Mouse (Mus musculus) kidney, postnatal 0 days (tissue): Measurements from ENCODE around the gene Gm10974. TPM values are rescaled to one million over a fixed set of nuclear protein-coding genes. Genes with fewer than 3 reads are reported as not detected.

Experiments used
- ATAC-seq: fragments of 200-750 bp; cut with Nextera tagmentation; replicated peaks from 2 replicates; pipeline ENCODE4 v1.8.0; 2017; ENCODE audit warnings: low read depth, moderate number of reproducible peaks, moderate TSS enrichment, moderate library complexity; ENCODE audit not compliant: low FRiP score
- DNase-seq: peaks from one replicate; pipeline ENCODE4 v3.0.0-alpha.2; 2016; ENCODE audit warnings: low spot score
- H3K27ac ChIP-seq: fragments of 300-500 bp; sonication (generic); 2 replicates; pipeline ENCODE4 v1.5.1; 2014; ENCODE audit warnings: mild to moderate bottlenecking
- H3K27me3 ChIP-seq: fragments of 300-500 bp; sonication (generic); 2 replicates; pipeline ENCODE4 v1.6.1; 2014; ENCODE audit warnings: low read length, mixed read lengths; ENCODE audit not compliant: insufficient read depth
- H3K36me3 ChIP-seq: fragments of 300-500 bp; sonication (generic); 2 replicates; pipeline ENCODE4 v1.6.1; 2014; ENCODE audit warnings: low read length, mixed read lengths; ENCODE audit not compliant: insufficient read depth
- H3K4me1 ChIP-seq: fragments of 300-500 bp; sonication (generic); replicated peaks from 2 replicates; pipeline ENCODE4 v1.6.1; 2014; ENCODE audit warnings: antibody characterized with exemption, low read length, mixed read lengths; ENCODE audit not compliant: insufficient read depth
- H3K4me2 ChIP-seq: fragments of 300-500 bp; sonication (generic); 2 replicates; pipeline ENCODE4 v1.6.1; 2014; ENCODE audit warnings: mild to moderate bottlenecking, low read length, moderate library complexity, mixed read lengths
- H3K4me3 ChIP-seq: fragments of 300-500 bp; sonication (generic); replicated peaks from 2 replicates; pipeline ENCODE4 v1.5.1; 2014; ENCODE audit warnings: low read depth, low read length
- H3K9ac ChIP-seq: fragments of 300-500 bp; sonication (generic); 2 replicates; pipeline ENCODE4 v1.6.1; 2014; ENCODE audit warnings: low read depth, low read length
- H3K9me3 ChIP-seq: fragments of 300-500 bp; sonication (generic); replicated peaks from 2 replicates; pipeline ENCODE4 v1.6.1; 2016; ENCODE audit warnings: low read length, inconsistent platforms, mixed read lengths
- CTCF ChIP-seq: IDR thresholded peaks from 2 replicates; pipeline ENCODE4 v1.5.1; 2016; ENCODE audit warnings: antibody characterized with exemption, low read depth, mild to moderate bottlenecking, moderate library complexity
- WGBS: fragments of 180-500 bp; shearing (Covaris S2); extraction: QIAGEN DNeasy Blood & Tissue Kit; methylation state at CpG from one replicate; pipeline ENCODE4 v1.1.7; 2014; 5-methylcytosine and 5-hydroxymethylcytosine counted together
- polyA plus RNA-seq: library from polyadenylated mRNA; unstranded; fragments of >200 nt; fragmentation: Nextera tagmentation; extraction: Ambion mirVana; gene quantifications from 2 replicates; pipeline ENCODE4 v1.2.1, GENCODE M21; 2015

Gene Gm10974
- polyA plus RNA-seq, 1 experiment from 2014 or later: not detected

- no peaks in the 10 kb centered on the region for H3K27me3 ChIP-seq
- WGBS: 78% methylated on average over 9 of the region's 9 CpGs
- no peak for ATAC-seq
- H3K9ac ChIP-seq: no peak overlapping the region
- no peaks in the 10 kb centered on the region for H3K4me1 ChIP-seq
- H3K36me3 ChIP-seq: peaks cover 5% of the 10 kb centered on the region; the same call in 1 of the 2 replicates
- H3K4me3 ChIP-seq: no peak overlapping the region
- no peak for DNase-seq
- H3K27ac ChIP-seq: no peak overlapping the region
- no peak overlapping the region for H3K4me2 ChIP-seq
- no peaks in the 10 kb centered on the region for H3K9me3 ChIP-seq
- no peak for TF ChIP-seq CTCF
Measured at GRCm38 (mm10) chr7:66330610-66331009, 35.1 kb upstream of the Gm10974 start.

GRCm38 (mm10) chr7:66332340-66332739 is 33.4 kb upstream of the Gm10974 start:
- peaks cover 5% of the 10 kb centered on the region; the same call in 1 of the 2 replicates for H3K36me3 ChIP-seq
- no peak overlapping the region for H3K4me3 ChIP-seq
- TF ChIP-seq CTCF: no peak
- ATAC-seq (no peak), DNase-seq (no peak)
- no peak overlapping the region for H3K4me2 ChIP-seq
- no peaks in the 10 kb centered on the region for H3K9me3 ChIP-seq
- no peaks in the 10 kb centered on the region for H3K27me3 ChIP-seq
- H3K4me1 ChIP-seq: no peaks in the 10 kb centered on the region
- H3K27ac ChIP-seq: no peak overlapping the region
- WGBS: 85% methylated on average over 8 of the region's 8 CpGs
- H3K9ac ChIP-seq: no peak overlapping the region

GRCm38 (mm10) chr7:66333906-66334500 is 31.7 kb upstream of the Gm10974 start:
- H3K4me2 ChIP-seq: no peak overlapping the region
- no peak overlapping the region for H3K27ac ChIP-seq
- H3K27me3 ChIP-seq: no peaks in the 10 kb centered on the region
- ATAC-seq (no peak), DNase-seq (no peak)
- no peaks in the 10 kb centered on the region for H3K4me1 ChIP-seq
- peaks cover 5% of the 10 kb centered on the region; the same call in 1 of the 2 replicates for H3K36me3 ChIP-seq
- WGBS: 93% methylated on average over 4 of the region's 4 CpGs
- no peak overlapping the region for H3K9ac ChIP-seq
- H3K4me3 ChIP-seq: no peak overlapping the region
- TF ChIP-seq CTCF: no peak
- no peaks in the 10 kb centered on the region for H3K9me3 ChIP-seq

GRCm38 (mm10) chr7:66336955-66337354 is 28.8 kb upstream of the Gm10974 start:
- no peak for TF ChIP-seq CTCF
- no peak overlapping the region for H3K4me2 ChIP-seq
- H3K4me3 ChIP-seq: no peak overlapping the region
- no peaks in the 10 kb centered on the region for H3K27me3 ChIP-seq
- H3K4me1 ChIP-seq: peaks cover 5% of the 10 kb centered on the region; the same call in 1 of the 2 replicates
- H3K9me3 ChIP-seq: no peaks in the 10 kb centered on the region
- no peak for ATAC-seq
- no peak for DNase-seq
- no peaks in the 10 kb centered on the region for H3K36me3 ChIP-seq
- 87% methylated on average over 2 of the region's 2 CpGs for WGBS
- no peak overlapping the region for H3K27ac ChIP-seq
- H3K9ac ChIP-seq: no peak overlapping the region

- Histone ChIP-seq H3K4me1 (peaks cover 5% of the 10 kb centered on the region; the same call in 1 of the 2 replicates), H3K4me2 (no peak overlapping the region), H3K9me3 (no peaks in the 10 kb centered on the region), H3K9ac (no peak overlapping the region), H3K27ac (0 out of 2 replicates have a peak overlapping the region, but pooled peaks have one; percentile 42), H3K36me3 (no peaks in the 10 kb centered on the region), H3K4me3 (no peak overlapping the region), H3K27me3 (no peaks in the 10 kb centered on the region)
- 23% methylated on average over 5 of the region's 5 CpGs for WGBS
- TF ChIP-seq CTCF: no peak
- ATAC-seq (no peak), DNase-seq (peak; percentile 40)
Measured at GRCm38 (mm10) chr7:66339625-66340024, 26.1 kb upstream of the Gm10974 start.

DNA sequence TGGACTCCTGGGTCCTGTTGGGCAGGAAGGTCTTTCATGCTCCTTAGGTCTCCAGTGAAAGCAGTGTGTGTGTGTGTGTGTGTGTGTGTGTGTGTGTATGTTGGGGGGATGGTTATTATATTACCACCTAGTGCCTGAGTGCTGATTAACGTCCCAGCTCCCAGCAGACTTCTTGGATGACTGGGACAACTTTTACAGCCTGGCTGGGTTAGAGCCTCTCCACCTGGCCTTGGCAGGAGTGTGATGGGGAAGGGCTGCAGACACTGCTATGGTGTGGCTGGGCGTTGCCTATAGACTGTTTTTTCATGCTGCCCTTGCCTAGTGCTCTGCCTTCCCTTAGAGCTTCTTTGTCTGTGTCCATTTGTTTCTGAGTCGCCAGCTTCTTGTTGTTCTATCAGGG is 25.7 kb upstream of the Gm10974 start:
- WGBS: 25% methylated on average over 3 of the region's 3 CpGs
- Histone ChIP-seq H3K9ac (no peak overlapping the region), H3K4me1 (peaks cover 5% of the 10 kb centered on the region; the same call in 1 of the 2 replicates), H3K27me3 (no peaks in the 10 kb centered on the region), H3K4me3 (no peak overlapping the region), H3K27ac (0 out of 2 replicates have a peak overlapping the region, but pooled peaks have one; percentile 42), H3K9me3 (no peaks in the 10 kb centered on the region), H3K36me3 (no peaks in the 10 kb centered on the region), H3K4me2 (no peak overlapping the region)
- DNase-seq (peak; percentile 50), ATAC-seq (peak; percentile 61; the same call in 1 of the 2 replicates)
- TF ChIP-seq CTCF: no peak
